Mouse (Mus musculus): ENCODE data around the gene Psmg4.

Psmg4 gene

DNA sequence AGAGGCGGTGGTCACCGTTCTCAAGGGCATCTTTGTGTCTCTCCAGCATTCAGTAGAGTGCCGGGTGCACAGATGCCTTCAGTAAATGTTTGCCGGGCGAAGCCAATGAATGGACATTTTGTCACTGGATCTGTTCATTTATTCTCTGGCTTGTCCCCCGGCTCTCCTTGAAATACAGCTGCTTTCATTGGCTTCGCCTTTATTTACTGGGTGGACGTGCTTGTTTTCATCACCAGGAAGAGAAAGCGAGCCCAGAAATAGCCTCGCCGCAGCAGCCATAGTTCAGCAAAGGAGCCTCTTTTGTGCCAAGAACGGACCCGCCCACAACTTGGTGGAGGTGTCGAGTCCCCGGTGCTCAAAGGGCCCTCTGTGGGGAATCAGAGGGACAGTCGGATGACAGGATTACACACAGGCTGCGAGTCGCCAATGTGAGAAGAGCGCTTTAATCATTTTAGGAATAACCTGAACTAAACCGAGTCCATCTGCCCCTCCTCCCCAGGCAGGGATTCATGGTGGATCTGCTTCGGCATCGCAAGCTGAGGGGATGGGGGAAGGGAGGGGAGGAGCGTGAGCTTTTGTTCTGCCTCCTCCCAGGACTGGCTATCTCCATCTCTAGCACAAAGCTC is 13.9 kb upstream of the Psmg4 start:
- peak; percentile 83 for DNase-seq (ENCODE audit: inconsistent ontology term)

DNA sequence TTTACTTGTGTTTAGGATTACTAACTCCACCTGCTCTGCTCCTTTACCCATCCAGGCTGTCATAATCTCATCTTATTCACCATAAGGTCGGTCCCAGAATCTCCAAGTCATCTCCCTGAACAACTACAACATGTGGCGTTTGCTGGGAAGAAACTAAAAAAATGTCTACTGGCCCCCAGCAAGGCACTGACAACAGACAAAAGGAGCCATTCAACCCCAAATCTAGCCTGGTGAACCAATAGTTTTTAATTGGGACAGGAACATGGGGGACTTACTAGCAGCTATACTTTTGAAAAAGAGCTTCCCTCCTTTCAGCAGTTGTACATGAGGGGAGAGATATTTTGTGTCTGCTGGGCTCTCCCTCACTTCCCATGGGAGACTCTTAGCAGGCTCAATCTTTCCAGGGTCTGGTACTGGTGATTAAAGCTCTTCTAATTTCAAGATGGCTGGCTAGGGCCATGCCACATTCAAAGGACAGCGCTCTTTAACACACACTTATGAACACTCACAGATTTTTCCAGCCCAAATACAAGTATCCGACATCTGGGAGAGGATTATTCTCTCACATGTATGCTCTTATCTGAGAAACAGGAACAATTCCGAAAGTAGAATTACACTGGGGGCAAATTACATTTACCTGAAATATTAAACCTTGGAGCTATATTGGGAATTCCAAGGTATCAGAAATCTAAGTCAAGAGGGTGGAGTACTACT is 13.1 kb upstream of the Psmg4 start:
- DNase-seq (ENCODE audit: inconsistent ontology term): no peak

DNA sequence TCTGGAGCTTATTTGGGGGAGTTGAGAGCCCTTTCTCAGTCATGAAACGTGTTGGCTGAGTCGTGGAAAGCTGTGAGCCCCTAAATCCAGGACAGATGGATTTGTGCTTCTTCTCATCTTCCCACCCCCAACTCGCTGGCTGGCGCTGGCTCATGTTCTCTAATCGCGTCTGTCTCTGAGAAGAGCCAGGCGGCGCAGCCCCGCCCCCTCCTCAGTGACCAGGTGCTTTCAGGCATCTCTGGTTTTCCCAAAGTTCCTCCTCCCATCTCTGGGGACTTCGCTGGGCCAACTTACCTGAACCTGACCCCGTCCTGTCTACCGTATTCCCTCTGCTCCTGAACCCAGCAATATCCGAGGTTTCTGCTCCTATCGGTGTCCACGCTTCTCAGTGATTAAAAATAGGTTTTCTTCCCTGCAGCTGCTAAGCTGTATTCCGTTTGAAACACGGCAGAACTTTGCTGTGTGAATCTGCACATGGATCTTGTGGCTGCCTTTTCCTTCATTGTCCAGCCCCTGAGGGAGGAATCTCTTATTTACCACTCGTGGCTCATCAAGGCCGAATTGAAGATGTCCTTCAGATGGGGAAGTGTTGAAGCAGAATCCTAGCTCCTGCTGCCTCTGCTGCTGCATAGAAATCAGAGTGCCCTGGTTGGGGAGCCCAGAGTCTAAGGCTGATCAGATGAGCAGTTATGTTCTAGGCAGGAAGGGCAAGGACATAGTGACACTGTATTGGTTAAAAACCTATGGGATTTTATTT is 12.3 kb upstream of the Psmg4 start:
- DNase-seq (ENCODE audit: inconsistent ontology term): no peak

DNA sequence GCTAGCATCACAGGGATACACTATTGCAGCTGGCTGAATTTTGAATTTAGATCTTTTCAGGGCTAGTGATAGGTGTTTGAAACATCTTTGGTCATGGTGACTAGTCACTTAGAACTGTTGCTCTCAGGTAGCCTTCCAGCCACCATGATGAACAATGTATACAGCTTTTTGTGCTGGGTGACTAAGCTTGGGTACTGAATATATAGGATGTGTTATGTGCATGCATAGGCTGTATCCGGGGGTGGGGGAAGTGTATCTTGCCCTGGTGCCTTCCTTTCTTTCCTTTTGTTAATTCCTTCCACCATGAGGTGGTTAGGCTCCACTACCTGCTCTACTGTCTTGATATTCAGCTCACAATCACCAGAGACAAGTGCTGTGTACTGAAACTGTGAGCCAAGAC is 11.3 kb upstream of the Psmg4 start:
- no peak for DNase-seq (ENCODE audit: inconsistent ontology term)

DNA sequence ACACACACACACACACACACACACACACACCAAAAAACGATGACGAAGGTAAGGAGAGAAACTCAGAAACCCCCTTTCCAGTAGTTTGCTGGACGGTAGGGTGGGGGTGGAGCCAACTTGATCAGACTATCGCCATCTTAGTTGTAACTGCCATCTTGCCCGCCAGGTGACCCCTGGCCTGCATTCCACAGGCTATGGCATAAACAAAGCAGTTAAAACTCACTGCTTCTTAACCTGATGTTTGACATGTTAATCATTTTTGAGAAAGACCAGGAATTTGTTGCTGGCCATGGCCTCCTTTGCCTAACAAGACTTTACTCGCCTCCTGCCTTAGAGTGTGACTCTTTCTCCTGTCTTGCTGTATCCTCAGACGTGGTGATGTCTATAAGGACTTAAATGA is 10.1 kb upstream of the Psmg4 start:
- no peak for DNase-seq (ENCODE audit: inconsistent ontology term)

DNA sequence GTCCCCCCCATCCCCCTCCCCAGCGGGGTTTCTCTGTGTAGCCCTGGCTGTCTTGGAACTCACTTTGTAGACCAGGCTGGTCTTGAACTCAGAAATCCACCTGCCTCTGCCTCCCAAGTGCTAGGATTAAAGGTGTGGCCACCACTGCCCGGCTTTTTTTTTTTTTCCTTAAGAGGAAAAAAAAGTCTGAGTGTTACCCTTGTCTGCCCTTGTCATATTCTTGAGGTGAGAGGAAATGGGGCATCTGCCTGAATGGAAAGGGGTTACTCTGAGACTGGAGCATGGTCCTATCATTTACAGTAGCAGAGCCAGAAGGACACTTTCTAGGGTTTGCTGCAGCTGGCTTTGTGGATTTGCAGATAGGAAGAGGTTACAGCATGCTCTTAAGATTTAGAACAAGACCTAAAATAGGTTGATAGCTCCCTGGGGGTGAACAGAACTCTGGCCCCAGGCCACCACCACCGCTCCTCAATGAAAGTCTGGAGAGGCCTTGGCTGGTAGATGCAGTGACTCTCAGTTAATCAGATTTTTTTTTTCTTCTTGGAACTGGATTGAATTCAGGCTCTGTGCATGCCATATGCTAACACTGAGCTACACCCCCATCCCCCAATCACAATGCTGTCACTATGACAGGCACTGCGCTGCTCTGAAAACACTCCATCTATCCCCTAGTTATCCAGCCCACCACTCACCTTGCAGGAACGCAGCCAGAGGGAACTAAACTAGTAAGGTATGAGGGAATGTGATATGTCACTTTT is 9.3 kb upstream of the Psmg4 start:
- DNase-seq (ENCODE audit: inconsistent ontology term): no peak

DNA sequence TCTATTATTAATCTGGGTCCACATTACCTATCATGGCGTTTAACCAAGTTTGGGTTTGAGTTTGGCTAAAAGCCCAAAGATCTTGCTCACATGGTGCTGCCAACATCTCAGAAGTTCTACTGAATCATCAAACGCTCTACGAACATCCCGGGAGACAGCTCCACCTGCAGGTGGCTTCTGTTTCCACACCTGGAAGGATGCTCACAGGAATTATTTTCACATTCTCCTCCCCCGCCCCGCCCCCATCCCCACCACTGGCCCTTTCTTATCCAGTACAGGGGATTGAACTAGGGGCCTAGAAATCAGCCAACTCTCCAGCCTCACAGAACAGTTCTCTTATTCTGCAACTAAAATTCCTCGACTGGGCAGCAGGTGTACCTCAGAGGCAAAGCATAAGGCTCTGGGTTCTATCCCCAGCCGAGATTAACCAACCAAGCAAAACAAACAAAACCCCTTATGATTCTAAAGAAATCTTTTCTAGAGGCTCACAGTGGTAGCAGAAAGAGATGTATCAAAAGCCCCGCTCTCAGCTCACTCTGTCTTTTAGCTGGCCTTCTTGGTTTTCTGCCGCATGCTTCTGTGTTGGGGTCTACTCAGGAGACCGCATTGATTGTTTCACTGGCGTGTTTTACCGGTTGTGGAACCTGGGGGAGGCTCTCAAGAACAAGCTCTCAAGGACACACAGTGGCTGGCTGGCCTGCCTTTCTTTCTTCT is 8.4 kb upstream of the Psmg4 start:
- peak; percentile 74 for DNase-seq (ENCODE audit: inconsistent ontology term)

DNA sequence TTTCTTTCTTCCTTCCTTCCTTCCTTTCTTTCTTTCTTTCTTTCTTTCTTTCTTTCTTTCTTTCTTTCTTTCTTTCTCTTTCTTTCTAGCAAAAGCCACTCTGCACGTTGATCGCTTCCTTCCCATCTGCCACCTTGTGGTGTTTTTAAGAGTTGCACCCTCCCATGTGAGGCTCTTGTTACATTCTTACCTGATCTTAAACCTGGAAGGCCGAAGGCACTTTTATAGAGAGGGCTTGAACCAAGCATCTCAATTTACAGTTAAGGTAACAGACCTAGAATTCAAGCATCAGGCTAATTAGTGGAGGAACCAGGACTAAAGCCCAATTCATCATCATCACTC is 7.9 kb upstream of the Psmg4 start:
- peak; percentile 49 for DNase-seq (ENCODE audit: inconsistent ontology term)

DNA sequence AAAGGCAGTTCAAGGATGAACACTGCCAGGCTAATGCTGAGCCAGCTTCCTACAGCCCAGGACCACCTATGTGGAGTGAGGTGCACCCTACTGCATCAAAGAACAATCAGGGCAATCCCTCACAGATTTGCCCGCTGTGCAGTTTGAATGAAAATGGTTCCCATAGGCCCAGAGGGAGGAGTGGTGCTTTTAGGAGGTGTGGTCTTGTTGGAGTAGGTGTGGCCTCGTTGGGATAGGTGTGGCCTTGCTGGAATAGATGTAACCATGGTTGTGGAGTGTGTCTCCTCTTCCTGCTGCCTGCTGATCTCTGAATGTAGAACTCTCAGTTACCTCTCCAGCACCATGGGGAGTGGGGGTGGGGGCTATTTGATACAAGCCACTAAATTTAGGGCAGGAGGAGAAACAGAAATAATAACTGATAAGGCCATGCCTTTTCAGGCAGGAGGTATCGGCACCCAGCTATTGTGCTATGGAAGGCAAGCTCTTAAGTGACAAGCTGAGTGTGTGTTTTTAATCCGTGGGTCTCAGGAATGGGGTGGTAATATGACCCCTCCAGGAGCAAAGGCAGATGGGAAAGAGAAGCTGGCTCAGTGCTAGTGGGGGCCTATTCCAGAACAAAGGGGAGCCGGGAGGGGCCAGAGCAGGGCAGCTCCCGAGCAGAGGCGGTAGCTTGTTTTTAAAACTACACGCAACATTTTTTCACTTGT is 6.5 kb upstream of the Psmg4 start:
- DNase-seq (ENCODE audit: inconsistent ontology term): no peak

DNA sequence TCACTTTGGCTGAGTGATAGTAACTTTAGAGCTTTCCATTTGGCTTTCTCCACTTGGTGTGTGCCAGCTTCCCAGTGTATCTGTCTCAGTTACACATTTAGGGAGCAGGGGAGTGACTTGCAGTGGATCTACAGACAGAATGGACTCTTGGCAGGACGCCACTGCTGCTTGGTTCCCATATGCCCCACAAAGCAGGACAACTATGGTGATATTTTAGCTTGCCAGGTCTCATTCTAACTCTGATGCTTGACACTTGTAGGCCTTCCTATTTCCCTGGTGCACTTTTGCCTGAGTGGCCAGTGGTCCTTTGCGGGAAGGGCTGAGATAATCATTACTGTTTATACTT is 6.0 kb upstream of the Psmg4 start:
- DNase-seq (ENCODE audit: inconsistent ontology term): no peak

DNA sequence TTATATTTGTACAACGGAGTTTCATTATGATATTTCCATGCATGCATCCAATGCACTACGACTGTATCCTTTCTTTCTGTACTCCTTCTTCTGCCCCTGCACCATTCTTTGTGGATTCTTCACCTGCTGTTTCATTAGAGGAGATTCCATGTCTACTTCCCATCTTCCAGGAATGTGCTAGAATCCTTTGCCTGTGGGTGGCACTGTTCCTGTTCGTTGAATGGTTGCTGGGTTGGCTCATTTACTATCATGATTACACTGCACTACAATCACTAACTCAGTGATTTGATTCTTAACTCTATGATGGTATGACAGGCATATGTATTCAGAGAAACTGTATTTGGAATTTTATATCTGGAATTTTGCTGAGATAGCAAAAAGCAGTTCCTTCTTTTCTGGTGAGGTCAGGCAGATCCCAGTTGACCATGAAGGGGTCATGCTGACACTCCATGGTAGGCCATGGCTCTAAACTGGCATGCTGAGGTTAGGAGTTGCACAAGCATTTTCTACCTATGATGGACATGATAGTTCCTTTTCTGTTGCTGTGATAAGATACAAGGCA is 5.1 kb upstream of the Psmg4 start:
- no peak for DNase-seq (ENCODE audit: inconsistent ontology term)

DNA sequence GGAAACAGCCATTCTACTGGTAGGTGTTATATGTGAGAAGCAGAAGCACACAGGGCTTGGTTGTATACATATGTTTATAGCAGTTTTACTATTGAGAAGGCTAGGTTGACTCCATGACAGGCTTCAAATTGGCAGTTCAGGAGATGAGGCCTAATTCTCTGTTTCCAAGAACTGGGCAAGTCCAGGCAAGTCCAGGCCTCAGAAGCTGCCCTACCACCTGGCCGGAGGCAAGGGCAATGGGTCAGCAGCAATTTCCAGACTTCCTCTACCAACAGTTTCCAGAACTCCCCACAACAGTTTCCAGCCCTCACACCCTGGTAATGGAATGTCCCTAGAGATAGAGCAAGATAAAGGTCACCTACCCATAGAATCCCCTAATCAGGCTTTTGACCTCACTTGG is 2.8 kb upstream of the Psmg4 start:
- no peak for DNase-seq (ENCODE audit: inconsistent ontology term)

DNA sequence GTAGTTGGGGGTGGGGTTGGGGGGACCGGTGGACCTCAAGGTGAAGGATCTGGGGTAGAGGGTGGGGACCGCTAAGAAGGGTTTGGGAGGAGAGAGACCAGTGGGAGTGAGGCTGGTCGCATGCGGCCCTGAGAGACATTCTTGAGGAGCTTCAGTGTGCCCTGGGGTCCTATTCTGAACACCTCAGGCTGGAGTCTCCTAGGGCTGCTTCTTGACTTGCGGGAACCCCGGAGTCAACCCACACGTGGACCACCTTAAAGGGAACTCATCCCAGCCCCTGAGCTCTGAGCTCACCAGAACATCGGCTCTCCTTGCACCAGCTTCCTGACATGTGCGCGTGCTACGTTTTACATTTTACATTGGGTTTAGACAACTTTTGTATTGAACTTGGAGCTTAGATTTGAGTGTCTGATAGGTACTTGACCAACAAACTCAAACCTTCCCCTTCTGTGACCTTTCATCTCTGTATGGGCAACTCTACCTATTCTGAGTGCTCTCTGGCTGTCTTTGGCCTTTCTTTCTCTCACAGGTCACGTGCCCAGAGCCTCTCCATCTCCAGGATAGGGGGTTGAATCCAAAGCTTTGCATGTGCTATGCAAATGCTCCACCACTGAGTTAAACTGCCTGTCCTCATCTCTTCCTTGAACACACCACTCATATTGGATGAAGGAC is 676 bp downstream of the Psmg4 start:
- DNase-seq (ENCODE audit: inconsistent ontology term): no peak

DNA sequence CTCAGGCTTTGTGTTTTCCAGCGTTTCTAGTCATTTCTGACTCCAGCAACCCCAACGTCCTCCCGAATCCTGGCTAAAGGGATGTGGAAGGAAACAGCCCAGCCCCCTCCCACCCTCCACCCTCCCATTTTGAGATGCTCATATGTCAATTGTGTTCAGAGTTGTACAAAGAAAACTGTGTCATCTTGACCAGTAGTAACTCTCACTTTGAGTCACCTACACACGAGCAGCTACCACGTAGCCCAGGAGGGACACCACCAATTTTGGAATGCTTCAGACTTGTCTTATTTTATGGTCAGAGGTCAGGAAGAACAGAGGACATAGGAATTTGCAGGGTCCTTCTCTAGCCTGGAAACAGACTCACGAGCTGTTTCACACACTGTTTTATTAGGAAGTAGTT is 11.3 kb downstream of the Psmg4 start:
- no peak for DNase-seq (ENCODE audit: inconsistent ontology term)

DNA sequence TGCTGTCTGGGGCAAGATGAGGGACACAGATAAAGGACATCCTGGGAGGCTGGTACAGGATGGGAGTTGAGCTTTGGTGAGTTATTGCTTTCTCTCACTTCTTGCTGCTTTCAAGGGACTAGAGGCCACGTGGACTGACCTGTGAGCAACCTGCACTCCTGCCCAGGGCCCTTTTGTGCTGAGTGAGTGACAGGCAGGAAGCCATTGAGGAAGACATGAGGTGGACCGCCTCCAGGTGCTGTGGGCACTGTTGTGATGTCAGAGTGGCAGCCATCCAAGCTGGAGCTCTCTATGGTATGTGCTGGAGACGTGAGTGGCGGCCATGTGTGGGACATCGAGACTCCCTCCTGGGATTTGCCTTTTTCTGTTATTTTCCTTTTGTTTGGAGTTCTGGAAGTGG is 18.9 kb downstream of the Psmg4 start:
- no peak for DNase-seq (ENCODE audit: inconsistent ontology term)

DNA sequence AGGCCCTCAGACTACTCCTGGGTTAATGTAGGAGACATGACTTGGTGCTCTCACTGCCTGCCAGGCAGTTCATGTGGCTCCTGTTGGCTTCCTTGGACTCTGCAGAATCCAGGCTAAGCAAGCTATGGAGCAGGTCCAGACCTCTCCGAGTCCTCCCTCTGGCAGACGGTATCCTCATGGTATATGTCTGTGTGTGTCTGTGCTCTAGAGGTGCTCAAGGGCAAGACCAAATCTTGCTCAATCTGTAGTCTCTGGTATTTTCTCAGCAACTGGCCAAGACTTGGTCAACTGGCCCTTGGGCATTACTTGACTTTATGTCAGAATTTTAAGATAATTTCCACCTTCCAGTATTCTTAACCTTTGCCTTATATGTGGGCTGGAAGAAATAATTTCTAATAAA is 22.6 kb downstream of the Psmg4 start:
- no peak for DNase-seq (ENCODE audit: inconsistent ontology term)

DNA sequence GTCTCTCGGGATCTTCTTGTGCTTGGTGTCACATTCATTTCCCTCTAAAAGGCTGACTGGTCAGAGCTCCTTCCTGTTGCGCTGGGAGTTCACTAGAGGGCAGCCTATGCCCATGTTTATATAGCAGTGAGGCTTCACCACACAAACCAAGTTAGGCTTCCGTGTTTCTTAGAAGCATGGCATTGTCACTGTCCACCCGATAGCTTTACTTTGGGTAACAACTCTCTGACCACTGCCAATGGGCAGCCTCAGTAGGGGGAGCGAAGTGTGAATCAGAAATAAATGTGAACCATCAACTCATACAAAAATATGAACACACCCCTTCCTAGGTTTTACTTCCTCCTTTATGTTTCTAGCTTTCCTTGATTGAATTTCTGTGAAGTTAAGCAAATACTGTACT is 24.8 kb downstream of the Psmg4 start:
- DNase-seq (ENCODE audit: inconsistent ontology term): peak; percentile 69

DNA sequence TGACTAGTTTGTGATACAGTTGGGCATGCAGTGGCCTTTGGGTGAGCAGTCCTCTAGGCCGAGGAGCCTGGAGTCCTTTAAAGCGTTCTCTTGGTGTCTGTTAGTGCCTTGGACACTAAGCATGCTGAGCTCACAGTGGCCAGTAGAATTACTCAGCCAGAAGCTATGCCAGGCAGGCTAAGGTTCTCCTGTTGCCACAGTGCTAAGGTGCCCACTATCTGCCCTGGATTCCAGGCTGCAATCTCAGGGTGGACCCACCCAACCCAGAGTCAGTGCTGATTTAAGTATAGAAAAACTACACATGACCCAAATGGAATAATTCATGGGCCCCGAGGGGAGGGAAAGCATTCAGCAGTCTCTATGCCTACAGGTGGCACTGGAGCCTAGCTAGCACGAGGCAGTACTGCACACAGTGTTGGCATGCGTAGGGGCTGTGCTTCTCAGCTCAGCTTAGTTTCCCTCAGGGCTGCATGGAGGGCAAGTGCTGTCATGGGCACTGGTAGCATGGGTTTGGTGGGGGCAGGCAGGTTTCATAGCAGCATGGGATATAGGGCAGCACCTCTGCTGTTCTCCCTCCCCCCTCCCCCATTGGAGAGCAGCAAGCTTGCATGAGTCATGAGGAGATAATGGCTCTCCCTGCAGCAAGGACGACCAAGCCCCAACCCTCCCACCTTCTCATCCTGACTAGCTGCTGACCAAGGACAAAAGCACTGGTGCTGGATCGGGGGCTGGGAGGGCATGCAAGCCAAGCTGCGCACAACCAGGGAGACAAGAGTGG is 29.8 kb downstream of the Psmg4 start:
- peak; percentile 84 for DNase-seq (ENCODE audit: inconsistent ontology term)

DNA sequence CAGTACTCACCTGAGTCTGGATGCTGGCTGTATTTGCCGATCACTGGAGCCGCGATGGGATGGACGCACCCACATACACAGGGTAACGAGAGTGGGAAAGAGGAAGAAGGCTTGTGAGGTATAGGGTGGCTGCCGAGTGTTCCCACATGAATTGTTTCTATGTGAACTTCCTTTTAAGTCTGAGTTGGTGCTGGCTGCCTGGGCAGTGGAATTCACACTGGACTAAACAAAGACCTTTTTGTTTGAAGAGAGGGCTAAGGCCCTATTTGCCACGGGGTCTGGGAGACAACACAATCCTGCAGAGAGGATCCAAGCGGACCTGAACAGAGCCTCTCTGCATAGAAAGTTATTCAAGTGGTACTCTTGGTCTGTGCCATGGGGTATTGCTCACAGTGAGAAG is 30.6 kb downstream of the Psmg4 start:
- peak; percentile 63 for DNase-seq (ENCODE audit: inconsistent ontology term)

DNA sequence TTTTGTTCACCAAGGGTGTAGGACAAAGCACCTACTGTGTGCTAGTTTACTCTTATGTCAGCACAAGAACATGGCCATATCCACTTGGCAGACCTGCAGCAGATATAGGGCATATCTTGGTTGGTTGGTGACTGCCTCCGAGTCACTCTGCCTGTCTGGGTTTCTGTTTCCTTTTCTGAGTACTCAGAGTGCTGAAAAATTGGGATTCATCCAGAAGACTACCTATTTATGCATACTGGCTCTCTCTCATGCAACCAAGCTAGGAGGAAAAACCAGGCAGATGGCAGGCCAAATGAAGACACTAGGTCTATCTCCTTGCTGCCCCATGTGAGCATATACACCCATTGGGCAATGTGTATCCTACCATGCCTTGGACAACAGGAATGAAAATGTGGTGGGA is 32.9 kb downstream of the Psmg4 start:
- no peak for DNase-seq (ENCODE audit: inconsistent ontology term)

All from Muller cell, postnatal 12 days (primary cell).